Mouse (Mus musculus): ENCODE measurements around the gene Zfp605.
"Not testable (repeated sequence)": the region's sequence is repeated elsewhere in the genome, so short reads cannot be mapped to it uniquely, and the experiment has no call there.

Gene Zfp605

DNA sequence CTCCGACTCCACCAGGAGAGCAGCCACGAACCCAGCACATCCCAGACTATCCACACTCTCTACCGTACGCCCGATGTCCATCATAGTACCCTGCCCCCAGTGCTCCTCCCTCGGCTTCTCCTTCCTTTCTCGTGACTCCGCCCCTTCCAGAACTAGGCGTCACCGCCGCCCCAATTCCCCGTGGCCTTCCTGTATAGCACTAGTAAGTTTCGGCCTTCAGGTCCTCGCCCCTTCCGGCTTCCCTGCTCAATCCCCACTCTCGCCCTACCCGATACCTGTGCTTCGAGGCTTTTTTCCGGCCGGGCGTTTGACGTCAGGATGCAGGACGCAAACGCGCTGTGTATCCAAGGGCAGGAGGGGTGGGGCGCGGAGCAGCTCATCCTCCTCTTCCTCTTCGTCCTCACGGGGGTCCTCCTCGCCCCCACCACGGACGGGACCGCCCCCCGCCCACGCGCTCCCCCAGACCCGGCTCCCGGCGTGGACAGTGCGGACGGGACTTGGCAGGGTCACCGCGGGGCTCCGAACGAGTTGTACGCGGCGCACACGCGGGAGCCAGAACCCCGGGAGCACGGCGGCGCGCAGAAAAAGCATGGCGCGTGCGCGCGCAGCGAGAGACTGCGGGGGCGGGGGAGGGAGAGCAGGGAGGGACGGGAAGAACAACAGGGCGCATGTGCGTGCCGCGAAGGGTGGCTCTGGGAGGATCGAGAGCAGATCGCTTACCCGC, 2.1 kb upstream of the Zfp605 start, which contains the start of gene Gtpbp6:
TSS of gene Gtpbp6 (minus strand) at position 617 of the 724 bp plus-strand sequence.
- peak; percentile 97 for DNase-seq (ENCODE audit: low spot score)

DNA sequence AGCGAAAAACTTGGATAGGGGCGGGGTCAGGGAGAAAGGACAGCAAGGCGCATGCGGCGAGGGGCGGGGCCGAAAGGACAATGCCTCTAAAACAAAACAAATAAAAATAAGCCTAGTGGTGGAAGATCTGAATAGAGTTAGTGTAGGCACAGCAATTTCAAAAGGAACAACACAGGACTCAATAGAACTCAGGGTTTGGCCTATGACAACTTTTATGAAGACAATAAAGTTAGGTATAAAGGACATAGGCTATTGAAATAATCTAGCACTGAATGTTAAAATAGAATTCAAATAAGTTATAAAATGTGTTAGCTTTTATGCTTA, 1.6 kb upstream of the Zfp605 start:
- DNase-seq (ENCODE audit: low spot score): no peak

DNA sequence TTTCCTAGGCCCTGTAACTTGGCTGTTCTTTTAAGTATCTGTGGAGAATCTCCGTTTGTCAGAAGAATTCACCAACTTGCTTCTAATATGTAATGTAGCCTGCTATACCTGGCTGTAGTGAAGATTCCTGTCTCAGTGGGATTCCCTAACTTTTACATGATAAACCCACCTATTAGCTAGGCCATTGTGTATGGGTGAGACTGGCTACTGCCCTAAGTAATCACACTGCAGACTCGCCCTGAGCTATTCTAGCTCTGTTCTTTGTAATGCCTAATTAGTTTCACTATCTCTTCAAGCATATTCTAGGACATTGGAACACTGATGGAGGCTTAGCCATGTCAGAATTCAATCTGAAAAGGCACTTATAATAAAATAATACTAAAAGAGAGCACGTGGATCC, 12.5 kb downstream of the Zfp605 start:
- not testable (repeated sequence) for DNase-seq (ENCODE audit: low spot score)

DNA sequence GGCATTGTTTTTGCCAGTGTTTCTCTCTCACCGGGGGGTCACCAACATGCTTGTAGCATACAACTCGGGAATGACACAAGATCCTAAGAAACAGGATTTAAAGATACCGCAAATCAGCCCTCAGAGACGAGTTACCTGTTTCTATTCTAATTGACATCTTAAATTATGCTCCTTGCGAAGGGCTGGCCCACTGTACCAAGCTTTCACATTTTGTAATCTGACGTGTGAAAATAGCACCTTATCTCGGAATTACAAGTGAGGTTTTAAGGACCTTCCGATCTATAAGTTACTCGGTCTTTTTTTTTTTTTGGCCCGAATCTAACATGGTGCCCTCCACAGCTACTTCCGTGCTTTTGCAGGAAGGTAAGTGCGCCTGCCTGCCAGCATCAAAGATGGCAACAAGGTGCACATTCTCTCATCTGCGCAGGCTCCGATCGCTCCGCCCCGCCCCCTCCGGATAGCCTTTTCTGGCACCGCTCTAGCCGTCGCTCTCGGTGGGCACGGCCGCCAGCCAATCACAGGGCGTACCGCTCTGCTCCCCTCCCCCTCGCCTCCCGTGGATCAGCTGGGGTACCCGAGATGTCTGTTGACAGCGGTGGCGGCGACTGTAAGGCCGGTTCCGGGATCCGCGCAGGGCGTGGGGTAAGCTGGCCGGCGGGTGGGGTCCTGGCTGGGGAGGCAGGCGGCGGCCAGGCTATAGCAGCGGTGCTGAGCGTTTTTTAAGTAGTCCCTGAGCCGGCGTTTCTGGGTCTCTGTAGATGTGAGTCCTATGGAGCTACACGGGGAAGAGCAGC, 25.6 kb downstream of the Zfp605 start, which contains the start of gene Chfr:
TSS of gene Chfr (plus strand) at position 550 of the 794 bp plus-strand sequence.
- DNase-seq (ENCODE audit: low spot score): peak; percentile 99

DNA sequence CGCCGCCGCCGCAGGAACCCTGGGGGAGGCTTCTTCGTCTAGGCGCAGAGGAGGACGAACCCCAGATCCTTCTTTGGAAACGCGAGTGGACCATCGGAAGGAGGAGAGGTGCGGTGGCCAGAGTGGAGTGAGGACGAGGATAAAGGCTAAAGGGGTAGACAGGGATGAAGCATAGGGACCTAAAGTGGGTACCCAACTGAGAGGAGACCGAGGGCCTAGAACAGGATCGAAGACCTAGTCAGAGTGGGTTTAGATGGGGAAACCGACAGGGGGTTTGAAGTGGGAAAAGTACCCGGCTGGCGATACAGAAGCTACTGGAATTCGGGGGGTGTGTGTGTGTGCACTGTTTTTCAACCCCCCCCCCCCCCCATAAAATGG, 26.2 kb downstream of the Zfp605 start:
- DNase-seq (ENCODE audit: low spot score): no peak

DNA sequence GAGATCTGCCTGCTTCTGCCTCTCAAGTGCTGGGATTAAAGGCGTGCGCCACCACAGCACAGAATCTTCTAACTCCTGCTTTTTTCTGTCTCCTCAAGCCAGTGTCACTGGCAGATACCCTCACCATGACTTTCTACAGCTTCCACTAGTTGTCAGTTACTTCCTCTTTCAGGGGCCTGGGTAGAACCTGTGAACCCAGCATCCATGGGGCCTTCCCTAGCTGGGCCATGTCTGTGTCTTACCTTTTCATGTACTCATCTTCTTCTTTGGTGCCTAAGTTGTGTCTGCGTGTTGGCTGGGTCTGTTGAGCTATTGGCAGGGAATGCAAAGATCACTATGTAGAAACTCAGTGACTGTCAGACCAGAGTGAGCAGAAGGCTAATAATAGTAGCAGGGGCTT, 27.9 kb downstream of the Zfp605 start:
- no peak for DNase-seq (ENCODE audit: low spot score)

DNA sequence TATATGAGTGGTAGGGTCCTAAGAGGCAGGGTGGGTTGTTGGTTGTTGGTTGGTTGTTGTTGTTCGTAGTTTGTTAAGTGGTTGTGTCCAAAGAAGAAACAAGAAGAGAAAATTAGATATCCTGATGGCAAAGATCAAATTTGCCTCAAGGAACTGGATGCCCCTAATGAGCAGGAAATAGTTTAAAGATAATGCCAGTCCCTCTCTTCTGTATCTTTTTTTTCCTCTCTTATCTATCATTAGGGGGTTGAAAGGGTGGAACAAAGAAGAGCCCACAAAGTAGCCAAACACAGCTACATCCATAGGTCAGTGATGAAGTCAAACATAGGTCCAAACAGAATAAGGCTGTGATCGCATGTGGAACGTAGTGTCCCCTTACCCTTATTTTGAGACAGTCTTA, 29.4 kb downstream of the Zfp605 start:
- DNase-seq (ENCODE audit: low spot score): no peak

DNA sequence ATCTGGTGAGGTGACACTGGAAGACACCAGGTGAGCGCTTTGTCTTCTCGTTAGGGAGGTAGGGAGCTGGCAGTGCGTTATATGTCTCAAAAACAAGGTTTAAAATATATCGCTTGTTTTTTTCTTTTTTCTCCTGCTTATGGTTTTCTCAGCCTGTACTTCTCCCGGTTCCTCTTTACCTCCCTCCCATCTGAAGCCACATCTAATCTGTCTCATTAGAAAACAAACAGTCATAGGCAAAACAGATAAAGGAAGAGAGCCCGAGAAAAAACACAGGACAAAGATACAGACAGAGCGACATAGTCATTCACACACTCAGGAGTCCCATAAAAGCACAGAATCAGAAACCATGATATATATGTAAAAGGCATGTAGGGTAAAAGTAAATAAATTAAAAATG, 30.5 kb downstream of the Zfp605 start:
- no peak for DNase-seq (ENCODE audit: low spot score)

DNA sequence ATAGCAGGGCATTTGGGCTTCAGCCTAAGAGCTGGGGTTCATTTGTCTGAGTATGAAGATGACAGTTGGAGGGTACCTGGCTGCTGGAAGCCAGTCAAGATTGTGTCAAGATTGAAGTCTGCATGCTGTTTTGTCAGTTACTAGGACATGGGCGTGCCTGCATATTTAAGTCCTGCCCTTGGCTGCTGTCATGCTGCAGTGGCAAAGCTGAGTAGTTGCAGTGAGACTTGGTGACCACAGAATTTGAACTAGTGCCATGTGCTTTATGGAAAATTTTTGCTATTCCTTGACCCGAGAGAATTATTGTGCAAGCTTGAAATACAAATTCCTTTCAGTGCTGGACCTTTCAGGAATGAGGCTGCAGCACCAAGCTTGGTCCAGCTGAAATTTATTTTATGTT, 32.4 kb downstream of the Zfp605 start:
- no peak for DNase-seq (ENCODE audit: low spot score)

DNA sequence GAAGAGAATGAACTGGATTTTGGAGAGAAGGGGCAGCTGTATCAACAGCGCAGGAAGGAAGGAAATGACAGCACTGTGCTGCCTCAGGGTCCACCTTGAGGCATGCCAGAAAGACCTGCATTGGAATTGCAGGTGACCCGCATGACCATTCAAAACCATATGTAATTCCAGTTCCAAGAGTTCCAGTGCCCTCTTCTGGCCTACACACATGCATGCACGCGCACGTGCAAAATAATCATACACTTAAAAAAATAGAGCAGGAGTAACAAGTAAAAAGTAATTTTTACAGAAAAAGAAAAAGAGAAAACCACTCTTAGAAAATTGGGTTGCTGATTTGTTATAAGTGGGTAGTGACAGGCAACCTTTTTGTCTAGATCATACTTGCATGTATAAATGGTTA, 33.1 kb downstream of the Zfp605 start:
- no peak for DNase-seq (ENCODE audit: low spot score)

DNA sequence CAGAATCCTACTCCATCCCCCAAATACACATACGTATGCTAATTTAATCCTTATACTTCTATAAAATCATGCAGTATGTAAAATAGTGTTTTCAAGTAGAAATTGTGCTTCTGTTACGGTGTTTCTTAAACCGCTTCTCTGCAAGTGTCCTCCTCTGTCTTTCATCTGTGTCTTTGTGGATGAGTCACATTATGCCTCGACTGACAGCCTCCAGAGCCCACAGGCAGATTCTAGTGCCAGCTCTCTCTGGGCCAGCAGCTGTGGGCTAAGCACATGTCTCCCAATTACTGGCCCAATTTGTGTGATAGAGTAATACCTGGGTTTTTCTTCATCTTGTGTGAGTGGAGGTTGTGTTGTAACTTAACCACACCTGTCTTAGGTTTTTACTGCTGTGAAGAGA, 59.5 kb downstream of the Zfp605 start:
- no peak for DNase-seq (ENCODE audit: low spot score)

DNA sequence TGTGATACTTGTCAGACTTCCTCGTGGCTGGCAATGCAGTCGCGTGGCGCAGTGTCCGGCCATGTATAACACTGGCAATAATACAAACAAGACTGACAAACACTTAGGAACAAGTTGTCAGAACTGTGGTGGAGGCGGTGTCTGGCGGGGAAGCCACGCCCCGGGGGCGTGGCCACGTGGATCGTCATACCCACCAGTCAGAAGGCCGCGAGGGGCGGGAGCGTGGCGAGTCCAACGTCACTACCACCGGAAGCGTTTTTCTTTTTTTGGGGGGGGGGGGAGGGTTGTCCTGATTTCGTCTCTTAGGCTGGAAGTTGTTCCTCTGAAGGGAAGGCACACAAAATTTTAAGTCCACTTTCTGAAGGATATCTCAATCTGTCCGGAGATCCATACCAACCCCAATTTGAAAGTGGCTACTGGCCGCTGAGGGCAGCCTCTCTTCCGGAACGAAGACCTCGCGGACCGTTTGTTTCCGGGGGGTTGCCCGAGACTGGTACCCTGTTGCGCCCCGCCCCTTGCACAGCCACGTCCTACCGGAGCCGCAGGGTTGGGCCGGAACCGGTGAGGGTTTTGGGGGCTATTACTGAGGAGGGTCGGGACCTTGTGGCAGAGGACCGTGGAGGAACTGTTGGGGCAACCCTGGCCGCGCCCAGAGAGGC, 66.6 kb downstream of the Zfp605 start, which contains the start of gene Golga3:
TSS of gene Golga3 (plus strand) at position 340 of the 659 bp plus-strand sequence.
- DNase-seq (ENCODE audit: low spot score): peak; percentile 91

DNA sequence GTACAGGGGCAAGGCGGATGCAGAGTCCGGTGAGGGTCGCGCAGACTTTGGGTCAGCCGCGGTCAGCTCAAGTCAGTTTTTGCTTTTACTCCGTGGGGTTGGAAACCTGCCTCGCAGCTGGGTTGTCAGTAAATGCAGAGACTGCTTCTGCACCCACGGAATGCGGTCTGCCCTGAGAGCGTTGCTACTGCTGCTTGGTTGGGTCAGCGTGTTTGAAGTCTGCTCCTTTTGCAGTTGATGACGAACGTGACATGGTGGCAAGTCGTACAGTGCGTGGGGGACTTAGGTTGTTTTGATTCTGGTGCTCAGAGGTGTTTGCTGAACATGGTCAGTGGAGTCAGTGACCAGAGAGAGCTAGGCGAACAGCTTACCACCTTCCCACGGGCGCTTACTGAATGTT, 67.1 kb downstream of the Zfp605 start:
- DNase-seq (ENCODE audit: low spot score): no peak

DNA sequence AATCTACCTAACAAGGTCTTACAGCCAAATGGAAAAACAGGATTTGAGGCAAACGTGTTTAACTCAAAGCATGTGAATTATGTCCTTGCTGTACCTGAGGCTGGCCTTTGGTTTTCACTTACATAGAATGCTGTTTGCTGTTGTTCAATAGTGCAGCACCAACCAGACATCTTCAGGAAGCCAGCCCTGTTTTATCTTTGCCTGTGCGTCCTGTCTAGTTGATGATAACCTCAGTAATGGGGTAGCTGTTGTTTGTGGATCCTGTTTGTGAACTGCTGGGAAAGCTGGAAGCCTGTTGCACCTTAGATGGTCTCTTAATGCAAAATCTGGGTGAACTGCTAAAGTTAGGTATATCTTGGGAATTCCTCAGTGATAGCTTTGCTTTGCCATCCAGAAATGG, 68.7 kb downstream of the Zfp605 start:
- no peak for DNase-seq (ENCODE audit: low spot score)
